Mouse (Mus musculus): ENCODE measurements at regions not wholly inside any gene's neighbourhood (a gene's known extent, or its start where the extent isn't known, plus 50 kb on each side); places are given as distances from the start of the nearest gene placed in this dataset.

GRCm38 (mm10) chr8:89755951-89756350, 592.2 kb downstream of the Tox3 start:
- DNase-seq (ENCODE audit: low spot score) = no peak

- no peak for DNase-seq (ENCODE audit: low spot score)
Observed at GRCm38 (mm10) chr8:89751201-89751600, 596.9 kb downstream of the Tox3 start.

GRCm38 (mm10) chr8:89747726-89748125, 600.4 kb downstream of the Tox3 start:
- no peak for DNase-seq (ENCODE audit: low spot score)

- no peak for DNase-seq (ENCODE audit: low spot score)
Observed at GRCm38 (mm10) chr8:89744267-89745028, 603.7 kb downstream of the Tox3 start.

GRCm38 (mm10) chr8:89738657-89739056, 609.5 kb downstream of the Tox3 start:
- DNase-seq (ENCODE audit: low spot score) = no peak

- DNase-seq (ENCODE audit: low spot score) = no peak
Observed at GRCm38 (mm10) chr8:89737636-89738035, 610.5 kb downstream of the Tox3 start.

GRCm38 (mm10) chr8:89727252-89727651, 620.9 kb downstream of the Tox3 start:
- no peak for DNase-seq (ENCODE audit: low spot score)

- DNase-seq (ENCODE audit: low spot score) = no peak
Observed at GRCm38 (mm10) chr8:89721684-89722305, 626.3 kb downstream of the Tox3 start.

GRCm38 (mm10) chr8:89713880-89714279, 634.3 kb downstream of the Tox3 start:
- DNase-seq (ENCODE audit: low spot score) = no peak

- DNase-seq (ENCODE audit: low spot score) = no peak
Observed at GRCm38 (mm10) chr8:89707341-89707928, 640.7 kb downstream of the Tox3 start.

- DNase-seq (ENCODE audit: low spot score) = no peak
Observed at GRCm38 (mm10) chr8:89685696-89686095, 641.7 kb upstream of the Sall1 start.

- no peak for DNase-seq (ENCODE audit: low spot score)
Observed at GRCm38 (mm10) chr8:89680937-89681336, 637.0 kb upstream of the Sall1 start.

GRCm38 (mm10) chr8:89680341-89680740, 636.4 kb upstream of the Sall1 start:
- DNase-seq (ENCODE audit: low spot score) = no peak

GRCm38 (mm10) chr8:89679551-89679950, 635.6 kb upstream of the Sall1 start:
- no peak for DNase-seq (ENCODE audit: low spot score)

- no peak for DNase-seq (ENCODE audit: low spot score)
Observed at GRCm38 (mm10) chr8:89677266-89677665, 633.3 kb upstream of the Sall1 start.

GRCm38 (mm10) chr8:89673911-89674310, 629.9 kb upstream of the Sall1 start:
- no peak for DNase-seq (ENCODE audit: low spot score)

GRCm38 (mm10) chr8:89672631-89673030, 628.7 kb upstream of the Sall1 start:
- no peak for DNase-seq (ENCODE audit: low spot score)

- no peak for DNase-seq (ENCODE audit: low spot score)
Observed at GRCm38 (mm10) chr8:89664911-89665689, 621.1 kb upstream of the Sall1 start.

GRCm38 (mm10) chr8:89663859-89664258, 619.9 kb upstream of the Sall1 start:
- DNase-seq (ENCODE audit: low spot score) = no peak

- no peak for DNase-seq (ENCODE audit: low spot score)
Observed at GRCm38 (mm10) chr8:89658998-89659944, 615.3 kb upstream of the Sall1 start.

GRCm38 (mm10) chr8:89655369-89655768, 611.4 kb upstream of the Sall1 start:
- no peak for DNase-seq (ENCODE audit: low spot score)
